Mouse (Mus musculus): ENCODE measurements around the gene Aox3. TPM values are rescaled to one million over a fixed set of nuclear protein-coding genes. Genes with fewer than 3 reads are reported as not detected.

Gene Aox3
- total RNA-seq, 1 experiment = 1.8 TPM

GRCm38 (mm10) chr1:58081356-58081755 lies 31.6 kb upstream of the Aox3 start:
- in situ Hi-C loops (cut with MboI; ENCODE audit: low sequenced_read_pairs in 2 of 2, unreplicated experiment in 2 of 2) = no loop called here
- no peaks in the 10 kb centered on the region for H3K36me3 ChIP-seq (ENCODE audit: control insufficient read depth, insufficient read depth, low read length, poor library complexity, severe bottlenecking)
- no peaks in the 10 kb centered on the region for H3K9me3 ChIP-seq (ENCODE audit: control insufficient read depth, insufficient read depth, low read depth, low read length)
- no peaks in the 10 kb centered on the region for H3K4me1 ChIP-seq (ENCODE audit: control insufficient read depth in 2 of 2, insufficient read depth in 2 of 2, low read length in 2 of 2, poor library complexity in 1 of 2)
- H3K4me3 ChIP-seq (ENCODE audit: insufficient read depth in 1 of 2, low read depth in 1 of 2, low read length in 2 of 2, poor library complexity in 1 of 2, severe bottlenecking in 1 of 2) = no peak overlapping the region
- no peak overlapping the region for H3K27ac ChIP-seq (ENCODE audit: insufficient read depth, low read depth, low read length, poor library complexity, severe bottlenecking)
- H3K9ac ChIP-seq (ENCODE audit: insufficient read depth, low read depth, low read length, poor library complexity, severe bottlenecking) = no peak overlapping the region
- no peak for DNase-seq (ENCODE audit: low read depth, low spot score)
- no peak for TF ChIP-seq CHD2 (IDR thresholded peaks at IDR 0.05; ENCODE audit: low read depth, low read length)
- TF ChIP-seq ZNF384 (IDR thresholded peaks at IDR 0.05; ENCODE audit: low read depth, low read length) = no peak
- TF ChIP-seq HCFC1 (IDR thresholded peaks at IDR 0.05; ENCODE audit: borderline replicate concordance, insufficient read depth, low read length) = no peak
- TF ChIP-seq ZC3H11A (IDR thresholded peaks at IDR 0.05; ENCODE audit: borderline replicate concordance, low read depth, low read length) = no peak
- no peak for TF ChIP-seq MAFK (IDR thresholded peaks at IDR 0.05; ENCODE audit: insufficient read depth, low read depth, low read length)

GRCm38 (mm10) chr1:58089316-58089715 lies 23.6 kb upstream of the Aox3 start:
- no peak for DNase-seq (ENCODE audit: low read depth, low spot score)
- Histone ChIP-seq H3K9ac (ENCODE audit: insufficient read depth, low read depth, low read length, poor library complexity, severe bottlenecking) (no peak overlapping the region), H3K4me3 (ENCODE audit: insufficient read depth in 1 of 2, low read depth in 1 of 2, low read length in 2 of 2, poor library complexity in 1 of 2, severe bottlenecking in 1 of 2) (no peak overlapping the region), H3K9me3 (ENCODE audit: control insufficient read depth, insufficient read depth, low read depth, low read length) (no peaks in the 10 kb centered on the region), H3K27ac (ENCODE audit: insufficient read depth, low read depth, low read length, poor library complexity, severe bottlenecking) (no peak overlapping the region), H3K4me1 (ENCODE audit: control insufficient read depth in 2 of 2, insufficient read depth in 2 of 2, low read length in 2 of 2, poor library complexity in 1 of 2) (no peaks in the 10 kb centered on the region), H3K36me3 (ENCODE audit: control insufficient read depth, insufficient read depth, low read length, poor library complexity, severe bottlenecking) (no peaks in the 10 kb centered on the region)
- TF ChIP-seq HCFC1 (IDR thresholded peaks at IDR 0.05; ENCODE audit: borderline replicate concordance, insufficient read depth, low read length) (no peak), ZC3H11A (IDR thresholded peaks at IDR 0.05; ENCODE audit: borderline replicate concordance, low read depth, low read length) (no peak)
- in situ Hi-C loops (cut with MboI; ENCODE audit: low sequenced_read_pairs in 2 of 2, unreplicated experiment in 2 of 2) = no loop called here

- in situ Hi-C loops (cut with MboI; ENCODE audit: low sequenced_read_pairs in 2 of 2, unreplicated experiment in 2 of 2) = no loop called here
- TF ChIP-seq MAFK (IDR thresholded peaks at IDR 0.05; ENCODE audit: insufficient read depth, low read depth, low read length) = no peak
- TF ChIP-seq CHD2 (IDR thresholded peaks at IDR 0.05; ENCODE audit: low read depth, low read length) = no peak
- no peak for TF ChIP-seq HCFC1 (IDR thresholded peaks at IDR 0.05; ENCODE audit: borderline replicate concordance, insufficient read depth, low read length)
- TF ChIP-seq ZNF384 (IDR thresholded peaks at IDR 0.05; ENCODE audit: low read depth, low read length) = no peak
- no peak for TF ChIP-seq ZC3H11A (IDR thresholded peaks at IDR 0.05; ENCODE audit: borderline replicate concordance, low read depth, low read length)
- H3K4me1 ChIP-seq (ENCODE audit: control insufficient read depth in 2 of 2, insufficient read depth in 2 of 2, low read length in 2 of 2, poor library complexity in 1 of 2) = no peaks in the 10 kb centered on the region
- no peaks in the 10 kb centered on the region for H3K9me3 ChIP-seq (ENCODE audit: control insufficient read depth, insufficient read depth, low read depth, low read length)
- H3K9ac ChIP-seq (ENCODE audit: insufficient read depth, low read depth, low read length, poor library complexity, severe bottlenecking) = no peak overlapping the region
- H3K27ac ChIP-seq (ENCODE audit: insufficient read depth, low read depth, low read length, poor library complexity, severe bottlenecking) = no peak overlapping the region
- no peak overlapping the region for H3K4me3 ChIP-seq (ENCODE audit: insufficient read depth in 1 of 2, low read depth in 1 of 2, low read length in 2 of 2, poor library complexity in 1 of 2, severe bottlenecking in 1 of 2)
- H3K36me3 ChIP-seq (ENCODE audit: control insufficient read depth, insufficient read depth, low read length, poor library complexity, severe bottlenecking) = no peaks in the 10 kb centered on the region
- no peak for DNase-seq (ENCODE audit: low read depth, low spot score)
Observed at GRCm38 (mm10) chr1:58090191-58090590, 22.7 kb upstream of the Aox3 start.

GRCm38 (mm10) chr1:58091213-58091612 lies 21.7 kb upstream of the Aox3 start:
- Histone ChIP-seq H3K27ac (ENCODE audit: insufficient read depth, low read depth, low read length, poor library complexity, severe bottlenecking) (no peak overlapping the region), H3K4me1 (ENCODE audit: control insufficient read depth in 2 of 2, insufficient read depth in 2 of 2, low read length in 2 of 2, poor library complexity in 1 of 2) (no peaks in the 10 kb centered on the region), H3K36me3 (ENCODE audit: control insufficient read depth, insufficient read depth, low read length, poor library complexity, severe bottlenecking) (no peaks in the 10 kb centered on the region), H3K9me3 (ENCODE audit: control insufficient read depth, insufficient read depth, low read depth, low read length) (no peaks in the 10 kb centered on the region), H3K9ac (ENCODE audit: insufficient read depth, low read depth, low read length, poor library complexity, severe bottlenecking) (no peak overlapping the region), H3K4me3 (ENCODE audit: insufficient read depth in 1 of 2, low read depth in 1 of 2, low read length in 2 of 2, poor library complexity in 1 of 2, severe bottlenecking in 1 of 2) (no peak overlapping the region)
- no peak for TF ChIP-seq CHD2 (IDR thresholded peaks at IDR 0.05; ENCODE audit: low read depth, low read length)
- TF ChIP-seq ZC3H11A (IDR thresholded peaks at IDR 0.05; ENCODE audit: borderline replicate concordance, low read depth, low read length) = no peak
- TF ChIP-seq ZNF384 (IDR thresholded peaks at IDR 0.05; ENCODE audit: low read depth, low read length) = no peak
- DNase-seq (ENCODE audit: low read depth, low spot score) = no peak
- in situ Hi-C loops (cut with MboI; ENCODE audit: low sequenced_read_pairs in 2 of 2, unreplicated experiment in 2 of 2) = no loop called here

- no peak for DNase-seq (ENCODE audit: low read depth, low spot score)
- no peak for TF ChIP-seq HCFC1 (IDR thresholded peaks at IDR 0.05; ENCODE audit: borderline replicate concordance, insufficient read depth, low read length)
- TF ChIP-seq ZNF384 (IDR thresholded peaks at IDR 0.05; ENCODE audit: low read depth, low read length) = no peak
- no peak for TF ChIP-seq ZC3H11A (IDR thresholded peaks at IDR 0.05; ENCODE audit: borderline replicate concordance, low read depth, low read length)
- no peak for TF ChIP-seq CHD2 (IDR thresholded peaks at IDR 0.05; ENCODE audit: low read depth, low read length)
- TF ChIP-seq MAFK (IDR thresholded peaks at IDR 0.05; ENCODE audit: insufficient read depth, low read depth, low read length) = no peak
- H3K27ac ChIP-seq (ENCODE audit: insufficient read depth, low read depth, low read length, poor library complexity, severe bottlenecking) = no peak overlapping the region
- no peak overlapping the region for H3K4me3 ChIP-seq (ENCODE audit: insufficient read depth in 1 of 2, low read depth in 1 of 2, low read length in 2 of 2, poor library complexity in 1 of 2, severe bottlenecking in 1 of 2)
- H3K4me1 ChIP-seq (ENCODE audit: control insufficient read depth in 2 of 2, insufficient read depth in 2 of 2, low read length in 2 of 2, poor library complexity in 1 of 2) = no peaks in the 10 kb centered on the region
- no peaks in the 10 kb centered on the region for H3K36me3 ChIP-seq (ENCODE audit: control insufficient read depth, insufficient read depth, low read length, poor library complexity, severe bottlenecking)
- H3K9me3 ChIP-seq (ENCODE audit: control insufficient read depth, insufficient read depth, low read depth, low read length) = no peaks in the 10 kb centered on the region
- H3K9ac ChIP-seq (ENCODE audit: insufficient read depth, low read depth, low read length, poor library complexity, severe bottlenecking) = no peak overlapping the region
- in situ Hi-C loops (cut with MboI; ENCODE audit: low sequenced_read_pairs in 2 of 2, unreplicated experiment in 2 of 2) = no loop called here
Observed at GRCm38 (mm10) chr1:58091992-58092560, 20.9 kb upstream of the Aox3 start.

All from ES-E14 (cell line).